Mouse (Mus musculus) E14TG2a.4 (cell line): ENCODE data around the gene Chd9.

Experiments used
- H3K27me3 ChIP-seq: 2 replicates; pipeline ENCODE4 v1.6.1; 2014; ENCODE audit warnings: low read length, control low read depth; ENCODE audit not compliant: insufficient read depth
- H3K36me3 ChIP-seq: 2 replicates; pipeline ENCODE4 v1.6.1; 2014; ENCODE audit warnings: low read length, control low read depth; ENCODE audit not compliant: insufficient read depth
- H3K4me1 ChIP-seq: replicated peaks from 2 replicates; pipeline ENCODE4 v1.6.1; 2014; ENCODE audit warnings: low read depth, low read length, control low read depth
- H3K4me3 ChIP-seq: replicated peaks from 2 replicates; pipeline ENCODE4 v1.5.1; 2014; ENCODE audit warnings: mild to moderate bottlenecking, low read length
- H3K9me3 ChIP-seq: 2 replicates; pipeline ENCODE4 v1.6.1; 2014; ENCODE audit warnings: low read length, control low read depth
- CTCF ChIP-seq: conservative IDR thresholded peaks from 2 replicates; pipeline ENCODE4 v1.5.1; 2014; ENCODE audit warnings: low read length
- NANOG ChIP-seq: IDR thresholded peaks from 2 replicates; pipeline ENCODE4 v1.6.1; 2014; ENCODE audit warnings: borderline replicate concordance, low read length, mixed read lengths
- POU5F1 ChIP-seq: IDR thresholded peaks from 2 replicates; pipeline ENCODE4 v1.6.1; 2014; ENCODE audit warnings: low read length, borderline replicate concordance

The Chd9 gene

GRCm38 (mm10) chr8:90956390-90956789 is 128.2 kb downstream of the Chd9 start:
- Histone ChIP-seq H3K4me3 (no peak overlapping the region), H3K9me3 (no peaks in the 10 kb centered on the region)
- TF ChIP-seq CTCF (no peak), POU5F1 (no peak), NANOG (no peak)

GRCm38 (mm10) chr8:90957711-90958110 is 129.6 kb downstream of the Chd9 start:
- Histone ChIP-seq H3K27me3 (no peaks in the 10 kb centered on the region), H3K4me3 (no peak overlapping the region), H3K9me3 (no peaks in the 10 kb centered on the region), H3K4me1 (peaks cover 49% of the 10 kb centered on the region), H3K36me3 (peaks cover 32% of the 10 kb centered on the region)
- TF ChIP-seq CTCF (no peak), NANOG (no peak), POU5F1 (no peak)

More at GRCm38 (mm10) chr8:90956390-90956789, 128.2 kb downstream of the Chd9 start:
- no peaks in the 10 kb centered on the region for H3K27me3 ChIP-seq
- peaks cover 45% of the 10 kb centered on the region for H3K4me1 ChIP-seq
- peaks cover 25% of the 10 kb centered on the region for H3K36me3 ChIP-seq

- no peak for TF ChIP-seq POU5F1
- TF ChIP-seq CTCF: no peak
- no peak for TF ChIP-seq NANOG
- H3K4me3 ChIP-seq: no peak overlapping the region
- no peaks in the 10 kb centered on the region for H3K27me3 ChIP-seq
- H3K36me3 ChIP-seq: peaks cover 29% of the 10 kb centered on the region
- peaks cover 49% of the 10 kb centered on the region for H3K4me1 ChIP-seq
- H3K9me3 ChIP-seq: no peaks in the 10 kb centered on the region
Observed at GRCm38 (mm10) chr8:90959721-90960120, 131.6 kb downstream of the Chd9 start.

- TF ChIP-seq POU5F1 (no peak), NANOG (no peak), CTCF (no peak)
- Histone ChIP-seq H3K36me3 (peaks cover 28% of the 10 kb centered on the region), H3K4me3 (no peak overlapping the region), H3K4me1 (peaks cover 42% of the 10 kb centered on the region), H3K9me3 (no peaks in the 10 kb centered on the region), H3K27me3 (no peaks in the 10 kb centered on the region)
Observed at GRCm38 (mm10) chr8:90961603-90962002, 133.5 kb downstream of the Chd9 start.

- no peak for TF ChIP-seq CTCF
- no peak for TF ChIP-seq NANOG
- TF ChIP-seq POU5F1: no peak
- H3K36me3 ChIP-seq: peaks cover 24% of the 10 kb centered on the region
- H3K9me3 ChIP-seq: no peaks in the 10 kb centered on the region
- H3K27me3 ChIP-seq: no peaks in the 10 kb centered on the region
- peaks cover 32% of the 10 kb centered on the region for H3K4me1 ChIP-seq
- no peak overlapping the region for H3K4me3 ChIP-seq
Observed at GRCm38 (mm10) chr8:90964044-90964443, 135.9 kb downstream of the Chd9 start.

- H3K27me3 ChIP-seq: no peaks in the 10 kb centered on the region
- no peaks in the 10 kb centered on the region for H3K9me3 ChIP-seq
- H3K4me3 ChIP-seq: no peak overlapping the region
- TF ChIP-seq POU5F1 (no peak), CTCF (no peak), NANOG (no peak)
- H3K36me3 ChIP-seq: peaks cover 20% of the 10 kb centered on the region
- peaks cover 24% of the 10 kb centered on the region for H3K4me1 ChIP-seq
Observed at GRCm38 (mm10) chr8:90965467-90966170, 137.5 kb downstream of the Chd9 start.

- Histone ChIP-seq H3K4me1 (peaks cover 16% of the 10 kb centered on the region), H3K4me3 (no peak overlapping the region), H3K36me3 (peaks cover 22% of the 10 kb centered on the region), H3K9me3 (no peaks in the 10 kb centered on the region), H3K27me3 (no peaks in the 10 kb centered on the region)
- TF ChIP-seq NANOG (no peak), POU5F1 (no peak), CTCF (no peak)
Observed at GRCm38 (mm10) chr8:90968307-90968706, 140.2 kb downstream of the Chd9 start.

GRCm38 (mm10) chr8:90976960-90977371 is 148.8 kb downstream of the Chd9 start:
- H3K9me3 ChIP-seq: no peaks in the 10 kb centered on the region
- no peak overlapping the region for H3K4me3 ChIP-seq
- no peak for TF ChIP-seq CTCF
- TF ChIP-seq NANOG: no peak
- TF ChIP-seq POU5F1: no peak
- H3K27me3 ChIP-seq: no peaks in the 10 kb centered on the region
- no peaks in the 10 kb centered on the region for H3K4me1 ChIP-seq
- H3K36me3 ChIP-seq: peaks cover 73% of the 10 kb centered on the region
